Mouse (Mus musculus): ENCODE data around the gene Nfx1.

Nfx1 gene

DNA sequence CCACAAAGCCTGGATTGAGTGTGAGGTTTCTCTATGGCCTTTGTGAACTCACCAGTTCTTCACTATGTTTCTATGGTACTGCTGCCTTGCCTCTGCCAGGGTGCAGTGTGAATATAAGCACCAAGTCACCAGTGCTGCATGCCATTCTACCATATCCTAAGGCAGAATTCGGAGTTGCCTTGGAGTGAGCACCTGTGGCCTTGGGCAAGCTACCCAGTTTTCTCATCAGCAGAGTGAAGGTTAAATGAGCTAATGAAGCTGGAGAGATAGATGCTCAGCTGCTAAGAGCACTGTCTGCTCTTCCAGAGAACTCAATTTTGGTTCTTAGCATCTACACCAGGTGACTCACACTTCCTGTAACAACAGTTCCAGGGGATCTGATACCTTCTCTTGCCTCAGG is 3.3 kb downstream of the Nfx1 start:
- in situ Hi-C loops (cut with MboI, MseI), result loop anchor here (10.0 kb wide), 1 partner anchor 709 kb away; the partner anchor contains the start of genes Smim27 and Topors

DNA sequence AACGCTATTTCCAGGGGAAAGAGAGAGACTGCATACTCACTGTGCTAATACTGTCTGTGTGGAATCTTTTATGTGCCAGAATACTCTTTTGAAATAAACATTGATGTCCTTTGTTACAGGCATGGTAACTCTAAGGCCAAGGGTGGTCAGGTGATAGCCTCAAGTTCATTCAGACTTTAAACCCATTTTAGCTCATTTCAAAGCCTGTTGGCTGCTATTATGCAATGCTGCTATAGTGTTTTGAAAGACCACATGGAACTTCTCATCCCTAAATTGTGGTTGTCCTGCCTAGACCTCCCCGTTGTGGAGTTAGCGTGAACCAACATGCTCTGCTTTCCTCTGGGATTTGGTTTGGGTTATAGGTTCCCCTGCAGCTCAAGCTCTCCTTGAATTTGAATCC is 5.0 kb downstream of the Nfx1 start:
- in situ Hi-C loops (cut with MboI, MseI), result loop anchor here (10.0 to 25.0 kb wide), 2 partner anchors 237 to 711 kb away; partner anchors contain the start of genes Smim27 and Topors

DNA sequence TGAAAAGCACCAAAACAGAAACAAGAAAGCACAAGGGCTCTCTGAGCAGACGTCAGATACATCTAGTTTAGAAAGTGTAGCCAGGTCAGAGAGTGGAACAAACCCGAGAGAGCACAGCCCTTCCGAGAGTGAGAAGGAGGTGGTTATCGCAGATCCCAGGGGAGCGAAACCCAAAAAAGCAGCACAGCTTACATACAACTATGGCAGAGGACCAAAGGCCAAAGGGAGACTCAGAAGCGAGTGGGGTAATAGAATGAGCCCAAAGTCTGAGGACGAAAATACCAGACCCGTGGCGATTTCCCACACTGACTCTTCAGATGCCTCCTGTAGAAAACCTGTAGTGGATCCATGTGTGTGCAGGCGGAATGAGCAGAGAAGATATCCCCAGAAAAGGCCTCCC is 5.9 kb downstream of the Nfx1 start:
- in situ Hi-C loops (cut with MboI, MseI), result loop anchor here (10.0 to 25.0 kb wide), 2 partner anchors 236 to 712 kb away; partner anchors contain the start of genes Smim27 and Topors

DNA sequence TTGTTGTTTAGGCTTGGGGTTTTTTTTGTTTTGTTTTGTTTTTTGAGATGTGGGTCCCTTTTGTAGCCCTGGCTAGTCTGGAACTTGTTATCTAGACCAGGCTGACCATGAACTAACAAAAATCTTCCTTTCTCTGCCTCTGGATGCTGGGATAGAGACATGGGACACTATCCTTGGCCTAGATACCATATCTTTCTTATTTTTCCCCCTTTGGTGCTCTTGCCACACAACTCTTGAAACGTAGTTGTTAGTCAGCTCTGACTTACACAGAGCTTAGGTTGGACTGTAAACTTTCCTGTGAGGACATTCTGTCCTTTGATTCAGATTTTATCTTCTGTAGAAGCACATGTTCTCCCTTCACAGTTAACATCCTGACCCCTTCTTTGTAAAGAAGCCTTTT is 8.7 kb downstream of the Nfx1 start:
- in situ Hi-C loops (cut with MboI, MseI), result loop anchor here (10.0 to 25.0 kb wide), 2 partner anchors 233 to 715 kb away; partner anchors contain the start of genes Smim27 and Topors

DNA sequence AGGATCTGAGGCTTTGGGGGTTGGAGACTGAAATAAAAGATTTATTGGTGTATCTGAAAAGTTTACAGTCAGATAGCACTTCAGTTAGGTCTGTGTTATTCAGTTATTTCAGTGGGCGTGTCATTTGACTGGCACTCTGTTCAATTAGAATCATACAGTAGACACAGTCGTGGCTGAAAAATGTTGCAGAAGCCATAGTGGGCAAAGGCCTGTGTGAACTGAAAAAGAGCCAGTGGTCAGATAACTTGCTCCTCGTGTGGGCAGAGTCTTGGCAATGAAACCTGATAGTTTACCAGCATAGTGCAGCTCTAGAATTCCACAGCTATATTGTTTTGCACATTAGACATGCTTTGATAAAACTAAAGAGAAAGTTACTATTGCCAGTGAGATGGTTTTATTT is 11.8 kb downstream of the Nfx1 start:
- in situ Hi-C loops (cut with MboI, MseI), result loop anchor here (25.0 kb wide), 1 partner anchor 230 kb away; no protein-coding TSS in a partner anchor

DNA sequence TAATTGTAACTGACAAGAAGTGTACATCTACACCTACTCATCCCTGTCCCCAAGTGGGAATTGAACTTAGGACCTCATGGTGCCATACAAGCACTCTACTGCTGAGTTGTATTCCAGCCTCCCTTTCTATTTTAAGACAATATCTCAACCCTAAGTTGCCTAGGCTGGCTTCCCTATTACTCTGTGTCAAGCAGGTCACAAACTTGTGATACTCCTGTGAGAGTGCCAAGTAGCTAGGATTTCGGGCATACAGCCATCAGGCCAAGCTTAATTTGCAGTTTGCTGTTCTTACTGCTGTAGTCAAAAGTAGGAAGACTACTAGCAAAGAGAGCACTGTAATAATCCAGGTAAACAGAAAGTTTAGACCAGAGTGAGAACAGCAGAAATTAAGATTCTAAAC is 13.0 kb downstream of the Nfx1 start:
- in situ Hi-C loops (cut with MboI, MseI), result loop anchor here (25.0 kb wide), 1 partner anchor 229 kb away; no protein-coding TSS in a partner anchor

DNA sequence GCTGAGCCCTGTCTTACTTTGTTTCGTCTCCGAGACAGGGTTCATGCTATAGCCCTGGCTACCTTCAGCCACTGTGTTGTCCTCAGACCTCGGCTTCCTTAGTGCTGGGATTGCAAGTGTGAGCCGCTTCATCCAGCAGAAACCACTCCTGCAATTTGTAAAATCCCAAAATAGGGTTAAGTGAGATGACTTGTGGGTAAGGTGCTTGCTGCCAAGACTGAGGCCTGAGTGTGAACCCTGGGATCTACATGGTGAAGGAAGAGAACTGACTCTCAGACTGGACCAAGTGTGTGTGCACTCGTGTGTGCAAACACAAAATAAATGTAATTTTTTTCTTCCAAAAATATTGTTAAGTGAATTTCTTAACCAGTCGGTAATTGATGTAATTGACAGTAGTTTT is 18.9 kb downstream of the Nfx1 start:
- in situ Hi-C loops (cut with MboI, MseI), result loop anchor here (25.0 kb wide), 1 partner anchor 223 kb away; no protein-coding TSS in a partner anchor

DNA sequence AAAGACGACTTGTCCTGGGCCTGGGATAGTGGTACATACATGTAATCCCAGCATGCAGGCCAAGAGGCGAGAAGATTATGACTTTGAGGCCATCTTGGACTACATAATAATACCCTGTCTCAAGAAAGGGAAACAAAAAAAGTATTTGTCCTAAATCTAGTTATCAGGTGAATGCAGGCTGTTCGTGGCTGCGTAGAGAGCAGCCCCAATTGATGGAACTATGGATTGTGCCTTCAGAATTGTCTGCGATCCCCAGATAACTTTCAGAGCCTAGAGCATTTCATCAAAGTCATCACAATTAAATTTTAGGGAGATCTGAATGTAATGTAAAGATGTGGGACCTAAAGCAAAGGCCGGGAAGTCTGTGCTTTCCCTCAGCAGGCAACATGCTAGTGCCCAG is 25.6 kb downstream of the Nfx1 start:
- in situ Hi-C loops (cut with MboI, MseI), result loop anchor here (25.0 kb wide), 1 partner anchor 216 kb away; no protein-coding TSS in a partner anchor

DNA sequence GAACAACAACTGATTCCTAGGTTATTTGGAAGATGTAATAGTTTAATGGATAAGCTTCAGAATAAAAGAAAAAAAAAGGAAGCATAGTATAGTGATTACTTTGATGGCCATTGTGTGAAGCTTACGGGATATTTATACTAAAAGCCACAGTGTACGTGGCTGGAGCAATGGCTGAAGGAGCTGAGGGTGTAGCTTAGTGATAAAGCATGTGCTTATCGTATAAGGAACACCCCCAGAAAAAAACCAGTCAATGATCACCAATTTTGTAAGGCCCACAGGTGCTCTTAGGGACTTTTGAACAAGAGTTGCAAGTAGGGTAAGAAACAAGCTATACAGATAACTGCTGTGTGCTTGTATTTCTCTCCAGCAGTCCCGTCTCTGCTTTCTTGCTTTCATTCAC is 27.2 kb downstream of the Nfx1 start:
- in situ Hi-C loops (cut with MboI, MseI), result loop anchor here (25.0 kb wide), 1 partner anchor 214 kb away; no protein-coding TSS in a partner anchor

DNA sequence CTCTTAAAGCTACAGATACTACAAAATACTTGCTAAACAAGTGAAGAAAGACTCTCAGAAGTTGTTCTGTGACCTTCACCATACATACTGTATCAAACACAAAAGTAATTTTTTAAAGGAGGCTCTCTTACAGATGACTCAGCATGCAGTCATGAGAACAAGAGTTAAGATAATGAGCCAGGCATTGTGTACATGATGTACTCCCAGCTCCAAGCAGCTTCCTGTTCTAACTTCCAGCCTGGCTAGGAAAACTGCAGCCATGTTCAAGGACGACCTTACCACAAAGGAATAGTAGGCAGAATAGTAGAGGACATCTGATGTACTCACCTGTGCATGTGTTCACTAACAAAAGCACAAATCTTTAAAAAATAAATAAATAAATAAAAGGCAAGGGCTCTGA is 29.6 kb downstream of the Nfx1 start:
- in situ Hi-C loops (cut with MboI, MseI), result loop anchor here (25.0 kb wide), 1 partner anchor 1987 kb away; no protein-coding TSS in a partner anchor

DNA sequence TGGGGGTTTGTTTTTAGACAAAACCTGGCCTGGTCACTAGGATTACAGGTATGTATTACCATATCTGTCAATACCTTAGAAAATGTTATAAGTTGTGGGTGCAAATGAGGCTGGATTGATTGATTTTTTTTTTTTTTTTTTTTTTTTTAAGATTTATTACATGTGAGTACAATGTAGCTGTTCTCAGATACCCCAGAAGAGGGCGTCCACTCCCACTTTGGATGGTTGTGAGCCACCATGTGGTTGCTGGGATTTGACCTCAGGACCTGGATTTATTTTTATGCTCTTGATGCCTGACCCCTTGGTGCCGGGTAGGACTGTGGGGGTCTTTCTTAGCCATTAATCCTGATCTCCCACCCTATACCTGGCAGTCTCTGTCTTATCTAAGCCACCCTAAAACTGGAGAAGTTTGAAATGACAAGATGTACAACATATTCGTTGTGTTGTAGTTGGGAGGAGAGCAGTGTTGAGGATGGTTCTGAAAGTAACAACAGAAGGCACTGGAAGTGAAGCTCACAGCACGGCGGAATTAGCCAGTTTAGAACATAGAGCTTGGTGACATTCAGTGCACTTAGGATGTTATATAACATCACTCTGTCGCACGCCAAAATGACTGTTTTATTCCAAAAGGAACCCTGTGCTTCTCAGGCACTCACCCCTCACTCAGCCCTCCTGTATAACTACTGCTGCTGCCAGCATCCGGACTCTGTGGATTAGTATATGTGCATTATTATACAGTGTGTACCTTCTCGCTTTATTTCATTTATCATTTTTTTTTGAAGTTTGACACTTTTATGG is 30.3 kb downstream of the Nfx1 start:
- in situ Hi-C loops (cut with MboI, MseI), result loop anchor here (25.0 kb wide), 1 partner anchor 1986 kb away; no protein-coding TSS in a partner anchor

DNA sequence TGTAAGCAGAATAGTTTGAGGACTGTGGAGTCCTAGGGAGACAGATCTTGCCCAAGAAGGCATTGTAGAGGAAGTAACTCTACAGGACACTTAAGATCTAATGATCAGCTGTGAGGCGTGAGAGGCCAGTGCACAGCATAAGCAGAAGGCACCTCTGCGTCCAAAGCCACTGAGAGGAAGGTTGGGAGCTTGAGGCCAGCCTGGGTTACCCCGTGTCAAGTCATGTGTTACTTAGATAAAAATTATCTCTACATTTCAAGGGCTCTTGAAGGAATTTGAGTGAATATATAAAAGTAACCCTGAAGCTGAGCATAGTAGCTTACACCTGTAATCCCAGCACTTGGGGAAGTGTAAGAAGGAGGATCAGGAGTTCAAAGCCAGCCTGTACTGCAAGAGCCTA is 42.6 kb downstream of the Nfx1 start:
- in situ Hi-C loops (cut with MboI, MseI), result loop anchor here (25.0 kb wide), 1 partner anchor 1974 kb away; no protein-coding TSS in a partner anchor

DNA sequence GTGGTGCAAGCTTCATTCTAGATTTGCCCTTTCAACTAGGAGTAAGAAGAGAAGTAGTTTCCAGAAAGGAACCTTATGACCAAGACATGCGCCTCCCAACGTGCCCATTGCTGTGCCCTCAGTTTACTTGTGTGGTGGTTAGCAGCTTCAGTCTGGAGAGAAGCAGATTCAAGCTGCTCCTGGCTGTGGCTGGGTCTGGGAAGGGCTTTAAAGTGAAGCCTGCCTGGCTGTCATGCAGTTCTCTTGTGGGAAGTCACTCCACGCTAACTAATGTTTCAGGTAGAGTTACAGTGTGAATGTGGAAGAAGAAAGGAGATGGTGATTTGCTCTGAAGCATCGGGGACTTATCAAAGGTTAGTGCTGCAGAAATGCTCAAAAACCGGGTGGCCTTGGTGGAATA is 45.1 kb downstream of the Nfx1 start:
- in situ Hi-C loops (cut with MboI, MseI), result loop anchor here (25.0 kb wide), 1 partner anchor 1972 kb away; no protein-coding TSS in a partner anchor

DNA sequence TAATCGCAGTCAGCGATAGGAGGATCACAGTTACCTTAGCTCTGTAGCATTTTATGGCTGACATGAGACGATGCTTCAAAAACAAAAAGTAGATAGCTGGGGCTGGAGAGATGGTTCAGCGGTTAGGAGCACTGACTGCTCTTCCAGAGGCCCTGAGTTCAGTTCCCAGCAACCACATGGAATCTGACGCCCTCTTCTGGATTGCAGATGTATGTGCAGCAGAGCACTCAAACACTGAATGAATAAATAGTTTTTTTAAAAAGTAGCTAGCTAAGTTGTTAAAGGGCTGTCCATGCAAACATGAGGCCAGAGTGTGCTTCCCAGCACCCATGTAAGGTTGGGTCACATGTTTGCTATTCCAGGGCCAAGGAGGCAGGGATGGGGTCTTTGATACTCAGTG is 50.4 kb downstream of the Nfx1 start:
- in situ Hi-C loops (cut with MboI, MseI), result loop anchor here (25.0 kb wide), 1 partner anchor 1966 kb away; no protein-coding TSS in a partner anchor

DNA sequence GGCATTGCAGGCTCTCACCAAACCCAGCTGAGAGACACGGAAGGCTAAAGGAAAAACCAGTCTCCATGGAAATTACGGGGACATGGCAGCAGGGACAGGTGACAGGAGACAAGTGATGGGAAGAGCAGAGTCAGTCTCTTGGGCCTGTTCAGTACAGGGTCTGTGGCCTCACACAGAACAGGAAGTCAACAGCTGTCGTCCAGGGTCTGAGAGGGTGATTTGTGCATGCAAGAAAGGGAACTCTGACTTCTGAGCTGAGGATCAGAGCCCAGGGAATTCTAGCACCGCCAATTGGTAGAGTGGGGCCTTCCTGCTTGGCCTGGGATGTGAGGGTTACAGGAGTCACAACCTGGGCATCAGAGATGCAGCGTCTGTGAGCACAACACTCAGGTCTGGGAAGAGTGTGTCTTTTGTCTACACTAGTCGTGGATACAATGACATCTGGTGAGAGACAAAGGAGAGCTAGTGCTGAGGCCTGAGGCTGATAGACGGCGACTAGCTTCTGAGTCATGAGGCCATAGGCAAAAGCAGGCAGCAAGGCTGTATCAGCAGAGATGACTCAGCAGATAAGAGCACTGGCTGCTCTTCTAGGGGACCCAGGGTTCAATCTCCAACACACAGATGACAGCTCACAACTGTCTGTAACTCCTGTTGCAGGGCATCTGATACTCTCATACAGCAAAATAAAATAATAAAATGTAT is 55.5 kb downstream of the Nfx1 start:
- in situ Hi-C loops (cut with MboI, MseI), result no loop called here

DNA sequence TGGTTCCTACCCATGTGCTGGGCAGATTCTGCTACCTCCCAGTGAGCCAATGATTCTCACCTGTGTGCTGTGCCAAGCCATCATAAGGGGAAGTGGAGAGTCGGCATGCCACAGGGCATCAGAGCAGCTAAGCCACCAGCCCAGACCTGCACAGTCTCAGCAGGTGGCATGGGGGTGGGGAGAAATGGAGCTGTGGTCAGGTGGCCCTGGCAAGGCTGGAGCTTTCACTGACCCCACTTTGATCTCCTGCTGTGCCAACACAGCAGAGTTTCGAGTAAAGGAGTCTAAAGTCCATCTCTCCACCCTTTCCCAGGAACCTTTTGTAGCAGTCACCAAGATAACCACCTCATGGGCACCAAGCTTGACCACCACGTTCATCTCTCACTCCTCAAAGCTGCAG is 57.2 kb downstream of the Nfx1 start:
- in situ Hi-C loops (cut with MboI, MseI), result no loop called here

DNA sequence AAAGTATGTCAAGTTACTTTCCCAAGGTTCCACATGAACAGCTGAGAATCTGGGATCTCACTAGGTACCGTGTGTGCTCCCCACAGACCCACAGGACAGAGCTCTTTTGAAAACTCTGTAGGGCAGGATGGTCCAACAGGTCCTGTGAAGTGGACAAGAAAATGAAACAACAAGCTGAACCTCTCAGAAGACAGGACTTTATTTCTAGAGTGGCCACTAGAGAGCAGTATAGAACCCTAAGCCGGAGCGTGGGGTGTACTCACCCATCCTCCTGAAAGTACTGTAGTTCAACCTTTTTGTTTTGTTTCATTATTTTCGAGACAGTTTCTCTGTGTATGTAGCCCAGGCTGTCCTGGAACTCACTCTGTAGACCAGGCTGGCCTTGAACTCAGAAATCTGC is 57.6 kb downstream of the Nfx1 start:
- in situ Hi-C loops (cut with MboI, MseI), result no loop called here

DNA sequence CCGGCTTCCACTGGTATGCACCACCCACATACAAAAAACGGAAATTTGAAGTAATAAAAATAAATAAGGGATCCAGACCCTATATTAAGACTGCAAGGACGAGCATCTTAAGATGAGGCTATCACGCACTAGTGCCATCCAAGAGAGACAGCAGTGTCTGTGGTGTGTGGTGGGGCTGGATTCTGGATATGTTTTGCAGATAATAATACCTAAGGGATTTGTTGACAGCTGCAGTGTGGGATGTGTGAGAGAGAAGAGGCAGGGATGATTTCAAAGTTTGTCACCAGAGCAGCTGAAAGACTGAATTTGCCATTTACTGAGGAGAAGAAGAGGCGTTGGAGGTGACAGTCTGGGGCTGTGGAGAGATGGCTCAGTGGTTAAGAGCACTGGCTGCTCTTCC is 58.7 kb downstream of the Nfx1 start:
- in situ Hi-C loops (cut with MboI, MseI), result no loop called here

DNA sequence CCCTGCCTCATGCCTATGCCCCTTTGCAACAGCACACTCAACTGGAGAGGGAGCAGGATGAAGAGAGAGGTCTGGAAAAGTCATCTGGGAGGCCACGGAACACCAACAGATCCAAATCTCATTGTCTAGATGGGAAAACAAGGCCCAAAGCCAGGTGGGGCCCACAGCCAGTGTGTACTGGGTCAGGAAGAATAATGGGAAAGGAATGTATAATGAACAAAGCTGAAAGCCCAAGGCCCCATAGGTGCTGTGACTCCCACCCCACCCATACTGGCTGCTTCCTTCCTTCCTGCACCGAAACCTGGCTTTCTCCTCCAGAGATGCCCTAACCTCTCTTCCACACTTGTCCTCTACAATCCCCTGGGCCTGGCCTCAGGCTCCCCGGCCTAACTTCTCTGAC is 60.5 kb downstream of the Nfx1 start:
- in situ Hi-C loops (cut with MboI, MseI), result no loop called here

DNA sequence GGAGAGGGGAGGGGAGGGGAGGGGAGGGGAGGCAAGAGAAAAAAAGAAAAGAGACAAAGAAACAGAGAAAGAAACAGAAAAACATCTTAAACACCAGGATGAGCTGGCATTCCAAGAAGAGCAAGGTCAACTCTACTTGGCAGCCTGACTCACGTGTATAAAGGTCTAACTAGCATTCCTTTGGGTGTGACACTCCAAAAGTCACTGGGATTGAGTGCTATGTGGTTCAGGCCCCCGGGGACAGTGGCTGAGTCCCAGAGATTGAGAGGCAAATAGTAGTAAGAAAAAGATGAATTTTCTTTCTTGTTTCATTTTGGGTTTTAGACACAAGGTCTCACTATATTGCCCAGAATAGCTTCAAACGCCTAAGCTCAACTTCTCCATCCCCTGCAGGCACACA is 67.2 kb downstream of the Nfx1 start:
- in situ Hi-C loops (cut with MboI, MseI), result no loop called here

DNA sequence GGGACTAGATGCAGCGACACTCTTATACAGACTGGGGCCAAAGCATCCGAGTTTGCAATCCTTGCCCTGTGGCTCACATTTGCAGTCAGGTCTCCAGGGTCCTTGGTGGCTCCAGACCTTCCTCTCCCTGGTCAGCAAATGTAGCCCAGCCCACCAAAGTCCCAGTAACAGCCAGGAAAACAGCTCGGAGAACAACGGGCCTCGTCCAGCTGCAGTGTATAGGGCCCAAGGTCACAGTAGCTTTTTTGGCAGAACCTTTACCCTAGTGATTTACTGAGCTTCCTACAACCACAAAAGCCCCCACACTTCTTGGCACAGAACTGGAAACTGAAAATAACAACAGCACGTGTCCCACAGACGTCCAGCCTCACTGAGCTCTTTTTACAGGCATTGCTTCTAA is 70.3 kb downstream of the Nfx1 start:
- in situ Hi-C loops (cut with MboI, MseI), result no loop called here

DNA sequence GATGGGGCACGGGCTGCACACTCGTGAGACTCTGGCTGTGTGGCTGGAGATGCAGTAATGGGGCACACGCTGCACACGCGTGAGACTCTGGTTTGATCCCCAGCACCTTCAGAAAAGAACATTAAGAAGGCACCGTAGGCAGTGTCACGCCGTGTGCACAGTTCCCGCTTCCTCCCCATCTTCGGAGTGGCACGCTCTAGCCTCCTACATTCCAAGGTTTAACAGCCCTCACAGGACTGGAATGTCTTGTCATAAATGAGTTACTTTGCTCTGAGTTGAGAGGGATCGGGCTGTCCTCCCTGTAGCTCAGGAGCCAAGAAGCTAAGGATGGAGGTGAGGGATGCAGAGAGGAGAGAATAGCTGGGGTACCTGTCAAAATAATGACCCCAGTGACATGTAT is 72.2 kb downstream of the Nfx1 start:
- in situ Hi-C loops (cut with MboI, MseI), result no loop called here
